9 mouse cellular contexts compared by ENCODE assay signal in the genomic region with DNA sequence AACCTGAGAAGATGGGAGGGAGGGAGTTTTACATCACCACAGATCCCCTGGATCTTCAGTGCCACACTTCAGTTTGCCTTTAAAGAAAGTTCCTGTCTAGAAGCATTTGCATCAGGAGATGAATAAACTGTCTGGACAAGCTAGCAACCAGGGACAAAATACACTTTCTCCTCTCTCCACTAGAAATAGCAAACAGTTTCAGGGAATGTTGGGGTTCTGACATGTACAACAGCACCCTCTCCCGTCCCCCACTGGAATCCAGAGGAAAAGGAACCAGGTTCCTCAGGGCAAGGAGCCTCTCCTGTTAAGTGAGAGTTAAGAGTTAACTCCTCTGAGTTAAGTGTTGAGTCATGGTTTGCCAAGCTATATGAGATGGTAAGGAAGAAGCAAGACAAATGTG.
A peak's percentile ranks its signal among the peaks of the same experiment; 100 is the strongest.
DNase-seq lines count a peak whose midpoint lies in the region; TF ChIP-seq lines count a peak whose summit lies in the region.
"Had no signal": no experiment of that assay in that cellular context is flagged by ENCODE, and none has a peak within 500 bp of the region (broad histone marks: within the 10 kb centered on the region; RNA-seq: fewer than 3 reads in every experiment).

No protein-coding gene starts in this region.

- H3K4me1 ChIP-seq in heart, embryonic 10.5 days: peaks cover 6% of the 10 kb centered on the region
- no peaks in the 10 kb centered on the region for H3K4me1 ChIP-seq in lung, adult 2 months (ENCODE audit: control insufficient read depth, insufficient read depth, low read length)
- H3K4me1 ChIP-seq in thymus, adult 2 months (replicated peaks; ENCODE audit: control insufficient read depth, insufficient read depth, low read length): no peaks in the 10 kb centered on the region

- H3K27me3 ChIP-seq in heart, embryonic 10.5 days (ENCODE audit: insufficient read depth, poor library complexity, severe bottlenecking): no peaks in the 10 kb centered on the region
- no peaks in the 10 kb centered on the region for H3K27me3 ChIP-seq in thymus, adult 2 months (ENCODE audit: control insufficient read depth, insufficient read depth, low read length)

- TF ChIP-seq POLR2A in lung, adult 2 months (IDR thresholded peaks at IDR 0.05; ENCODE audit: borderline replicate concordance, extremely low read depth, low read depth, low read length): no peak
- no peak for TF ChIP-seq POLR2A in thymus, adult 2 months (IDR thresholded peaks at IDR 0.05; ENCODE audit: control insufficient read depth, extremely low read depth, insufficient read depth, low read length, poor library complexity)

- no peak overlapping the region for H3K27ac ChIP-seq in heart, embryonic 10.5 days
- H3K27ac ChIP-seq in thymus, adult 2 months (ENCODE audit: control insufficient read depth, insufficient read depth, low read length): no peak overlapping the region
- H3K27ac ChIP-seq: midbrain, embryonic 10.5 days had no signal

- no peaks in the 10 kb centered on the region for H3K9me3 ChIP-seq in heart, embryonic 10.5 days
- H3K9me3 ChIP-seq: midbrain, embryonic 10.5 days had no signal

- WGBS in heart, embryonic 10.5 days: 25% methylated on average over 1 of the region's 1 CpGs
- 19% methylated on average over 1 of the region's 1 CpGs for WGBS in lung, adult 2 months
- 75% methylated on average over 1 of the region's 1 CpGs for whole genome bisulfite sequencing in thymus, adult 2 months

- H3K36me3 ChIP-seq in heart, embryonic 10.5 days: no peaks in the 10 kb centered on the region
- H3K36me3 ChIP-seq in thymus, adult 2 months (ENCODE audit: control insufficient read depth, insufficient read depth, low read length): no peaks in the 10 kb centered on the region
- H3K36me3 ChIP-seq: midbrain, embryonic 10.5 days had no signal

- H3K4me3 ChIP-seq in heart, embryonic 10.5 days: no peak overlapping the region
- no peak overlapping the region for H3K4me3 ChIP-seq in lung, adult 2 months (replicated peaks; ENCODE audit: extremely low read depth, low read depth, low read length)
- no peak overlapping the region for H3K4me3 ChIP-seq in thymus, adult 2 months (ENCODE audit: control insufficient read depth, insufficient read depth, low read length)
- H3K4me3 ChIP-seq: midbrain, embryonic 10.5 days had no signal

- DNase-seq in heart, embryonic 10.5 days (ENCODE audit: low spot score): peak; percentile 39
- DNase-seq in heart, postnatal 4 days: no peak
- DNase-seq in lung, adult 2 months: no peak
- DNase-seq in lung, adult 18-20 months: no peak
- DNase-seq in adipocyte (ENCODE audit: low spot score): peak; percentile 7
- DNase-seq in lung, postnatal 36 days: peak; percentile 8
- DNase-seq in thymus, adult 2 months: no peak
- DNase-seq: thymus, postnatal 4 days had no signal

- peak; percentile 55 for TF ChIP-seq CTCF in lung, adult 2 months (IDR thresholded peaks at IDR 0.05; ENCODE audit: insufficient read depth, low read length)
- TF ChIP-seq CTCF in thymus, adult 2 months (IDR thresholded peaks at IDR 0.05; ENCODE audit: borderline replicate concordance, control insufficient read depth, extremely low read depth, insufficient read depth, low read length, poor library complexity): no peak

Comparison
In these comparisons a context has a peak if more than half of its experiments do, and no peak if none do; other contexts are left out.
1. DNase-seq: peak in heart, embryonic 10.5 days (single experiment), adipocyte (single experiment) and lung, postnatal 36 days (single experiment); none in heart, postnatal 4 days (single experiment), lung, adult 2 months (single experiment), lung, adult 18-20 months (0 of 2) and thymus, adult 2 months (single experiment).